Mouse (Mus musculus) gastrocnemius, adult 2 months (tissue): ENCODE measurements around the gene Slc35b2. TPM values are rescaled to one million over a fixed set of nuclear protein-coding genes. Genes with fewer than 3 reads are reported as not detected.
A peak's percentile ranks its signal among the peaks of the same experiment; 100 is the strongest.

ENCODE experiments used
- DNase-seq: peaks from one replicate; pipeline ENCODE4 v3.0.0; 2022
- H3K27ac ChIP-seq: fragments of 200-600 bp; 2 replicates; pipeline ENCODE4 v1.8.1; 2022; ENCODE audit warnings: mild to moderate bottlenecking
- H3K4me3 ChIP-seq: fragments of 200-600 bp; 2 replicates; pipeline ENCODE4 v1.8.1; 2022; ENCODE audit warnings: mild to moderate bottlenecking, moderate library complexity
- CTCF ChIP-seq: fragments of 200-600 bp; IDR thresholded peaks from 2 replicates; pipeline ENCODE4 v1.8.1; 2022; ENCODE audit warnings: antibody characterized with exemption, mild to moderate bottlenecking, moderate library complexity
- intact Hi-C: fragments of 180-260 bp; cut with DNase I; formaldehyde crosslinking; loops from one replicate; pipeline ENCODE4 v1.15.1; 2025
- total RNA-seq, 2 experiments: library from RNA; stranded (reverse); gene quantifications; 2 replicates each; pipeline ENCODE4 v1.2.3; 2021

The Slc35b2 gene
- total RNA-seq, 2 experiments from 2014 or later, result 16.0 to 17.3 TPM

DNA sequence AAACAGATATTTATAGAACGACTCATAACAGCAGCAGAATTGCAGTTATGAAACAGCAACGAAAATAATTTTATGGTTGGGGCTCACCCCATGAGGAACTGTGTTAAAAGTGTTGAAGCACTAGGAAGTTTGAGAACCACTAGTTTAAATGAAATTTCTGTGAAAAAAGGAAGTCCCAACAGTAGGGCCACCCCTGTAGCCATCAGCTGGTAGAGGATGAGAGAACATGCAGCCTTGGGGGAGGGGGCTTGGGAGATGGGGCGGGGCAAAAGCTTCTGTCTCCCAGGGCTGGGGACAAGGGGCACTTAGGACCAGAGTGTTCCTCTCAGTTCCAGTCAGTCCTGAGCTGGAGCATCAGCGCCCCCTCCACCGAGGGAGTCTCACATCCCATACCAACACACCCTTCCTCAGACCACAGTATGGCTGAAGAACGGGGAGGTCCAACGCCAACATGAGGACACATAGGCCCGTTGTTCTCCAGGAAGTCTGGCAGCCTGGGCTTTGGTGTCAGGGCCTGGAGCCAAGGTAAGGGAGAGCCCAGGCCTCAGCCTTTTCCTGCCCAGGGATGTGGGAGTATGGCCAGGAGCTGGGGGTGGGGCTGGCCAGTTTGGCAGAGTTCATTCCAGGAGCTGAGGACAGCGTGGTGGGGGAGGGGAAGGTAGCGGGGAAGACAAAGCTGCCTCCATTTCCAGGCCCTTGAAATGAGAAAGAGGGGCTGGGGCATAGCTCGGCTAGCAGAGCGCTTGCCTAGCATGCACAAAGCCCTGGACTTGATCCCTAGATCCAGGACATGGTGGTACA lies 20.6 kb downstream of the Slc35b2 start:
- TF ChIP-seq CTCF, result no peak
- Histone ChIP-seq H3K4me3 (peak overlapping the region; percentile 54), H3K27ac (peak overlapping the region; percentile 95)
- DNase-seq, result peak; percentile 94
- intact Hi-C loops, result loop anchor here (10.0 kb wide), 1 partner anchor 571 kb away; the partner anchor contains the start of gene Mad2l1bp

DNA sequence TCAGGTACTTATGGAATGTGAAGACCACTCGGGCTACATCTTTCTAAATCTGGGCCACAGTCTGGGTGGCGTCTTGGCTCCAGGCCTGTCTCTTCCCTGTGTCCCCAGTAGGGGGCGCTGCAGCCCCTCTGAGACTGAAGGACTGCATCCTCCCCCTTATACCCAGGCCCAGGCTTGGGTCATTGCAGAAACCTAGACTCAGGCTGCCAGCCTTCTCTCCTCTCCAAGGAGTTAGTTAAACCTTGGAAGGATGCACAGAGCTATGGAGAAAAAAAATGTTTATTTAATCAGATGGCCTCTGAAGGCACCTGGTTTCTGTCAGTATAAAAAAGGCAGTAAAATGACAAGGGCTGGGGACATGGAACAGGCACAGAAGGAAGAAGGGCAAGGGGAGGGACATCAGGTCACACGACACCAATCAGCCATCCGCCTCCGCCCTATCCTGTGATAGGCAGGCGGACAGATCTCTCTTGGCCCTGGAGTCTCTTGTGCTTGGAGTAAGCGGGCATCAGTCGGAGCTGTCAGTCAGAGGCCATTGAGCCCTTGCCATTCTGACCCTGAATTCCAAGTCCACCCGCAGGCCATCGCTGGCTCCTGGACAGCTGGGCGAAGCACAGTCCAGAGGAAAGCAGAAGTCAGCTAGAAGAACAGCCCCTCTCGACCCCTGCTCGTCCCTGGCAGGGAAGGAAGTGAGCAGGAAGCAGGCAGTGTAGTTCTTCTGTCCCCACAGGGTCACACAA lies 21.4 kb downstream of the Slc35b2 start:
- intact Hi-C loops, result loop anchor here (1.0 to 10.0 kb wide), 2 partner anchors 42 to 570 kb away; partner anchors contain the start of gene Mad2l1bp
- H3K4me3 ChIP-seq, result peak overlapping the region; percentile 54
- peak; percentile 89 for DNase-seq
- TF ChIP-seq CTCF, result no peak; the same call in 1 of the 2 replicates
- H3K27ac ChIP-seq, result peak overlapping the region; percentile 95

DNA sequence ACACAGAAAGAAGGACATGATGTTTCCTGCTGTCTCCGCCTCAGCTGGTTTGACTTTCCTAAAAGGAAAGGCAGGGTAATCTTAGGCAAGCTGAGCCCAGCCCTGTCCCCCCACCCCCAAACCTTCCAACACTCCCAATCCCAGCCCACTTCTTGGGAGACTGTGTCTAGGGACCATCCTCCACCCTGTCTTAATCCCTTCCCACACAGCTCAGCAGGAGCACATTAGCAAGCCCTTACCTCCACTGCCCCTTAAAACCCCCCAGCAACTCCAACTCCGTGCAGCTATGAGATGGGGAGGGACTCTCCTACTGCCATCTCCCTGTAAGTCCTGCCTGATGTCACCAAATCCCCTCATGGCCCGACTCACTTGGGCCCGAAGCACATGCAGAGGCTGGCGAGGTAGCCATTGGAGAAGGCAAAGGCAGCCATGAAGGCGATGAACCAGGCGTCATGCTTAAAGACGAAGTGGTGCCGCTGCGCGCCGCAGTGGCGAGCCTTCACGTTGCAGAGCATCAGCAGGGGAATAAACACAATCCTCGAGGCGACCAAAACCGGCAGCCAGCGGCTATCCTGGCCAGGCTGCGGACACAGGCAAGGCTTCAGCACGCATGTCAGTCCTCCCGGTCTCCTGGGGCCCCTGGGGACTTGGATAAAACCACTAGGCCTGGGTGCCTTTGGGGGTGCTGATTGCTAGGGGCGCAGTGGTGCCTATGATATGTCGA lies 22.2 kb downstream of the Slc35b2 start:
- Histone ChIP-seq H3K27ac (peak overlapping the region; percentile 95), H3K4me3 (peak overlapping the region; percentile 54)
- intact Hi-C loops, result loop anchor here (1.0 to 10.0 kb wide), 2 partner anchors 41 to 569 kb away; partner anchors contain the start of gene Mad2l1bp
- no peak for DNase-seq
- TF ChIP-seq CTCF, result no peak

- TF ChIP-seq CTCF, result peak; percentile 47
- intact Hi-C loops, result loop anchor here (10.0 kb wide), 1 partner anchor 568 kb away; the partner anchor contains the start of gene Mad2l1bp
- Histone ChIP-seq H3K4me3 (no peak overlapping the region), H3K27ac (peak overlapping the region; percentile 95)
- no peak for DNase-seq
Measured at GRCm38 (mm10) chr17:45586449-45586837, 22.8 kb downstream of the Slc35b2 start.

DNA sequence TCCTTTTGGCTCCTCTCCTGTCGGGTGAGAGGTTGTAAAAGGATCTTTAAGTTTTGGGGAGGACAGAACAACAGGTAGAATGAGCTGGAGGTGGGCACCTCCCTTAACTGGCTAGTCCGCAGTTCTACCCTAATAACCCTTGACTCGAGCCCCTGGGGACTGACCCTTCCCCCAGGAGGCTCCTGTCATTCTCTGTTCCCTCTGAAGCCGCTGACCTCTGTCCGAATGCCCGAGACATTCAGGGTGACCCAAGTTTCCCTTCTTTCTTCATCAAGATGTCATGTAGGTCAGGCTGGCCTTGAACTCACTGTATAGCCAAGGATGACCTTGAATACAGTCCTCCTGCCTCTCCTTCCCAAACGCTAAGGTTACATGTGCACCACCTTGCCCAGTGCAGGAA lies 24.7 kb downstream of the Slc35b2 start:
- no peak for TF ChIP-seq CTCF
- Histone ChIP-seq H3K4me3 (no peak overlapping the region), H3K27ac (no peak overlapping the region)
- intact Hi-C loops, result loop anchor here (10.0 kb wide), 1 partner anchor 566 kb away; the partner anchor contains the start of gene Mad2l1bp
- DNase-seq, result no peak

DNA sequence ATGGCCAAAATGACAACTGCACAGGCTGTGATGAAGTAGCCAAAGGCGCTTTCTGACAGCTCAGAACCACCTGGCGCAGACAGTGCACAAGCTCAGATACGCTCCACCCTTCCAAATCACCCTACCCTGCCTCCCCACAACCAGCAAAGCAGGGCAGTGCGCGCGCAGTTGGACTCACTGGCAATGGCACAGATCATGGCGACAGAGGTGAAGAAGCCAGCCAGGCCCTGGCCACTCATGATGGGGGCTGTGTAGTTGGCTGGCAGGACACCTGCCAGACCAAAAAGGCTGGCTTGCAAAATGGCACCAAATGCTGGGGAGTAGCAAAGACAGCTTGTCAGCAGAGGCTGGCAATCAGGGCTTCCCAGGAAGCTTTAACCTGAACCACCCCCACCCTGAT lies 25.6 kb downstream of the Slc35b2 start:
- H3K27ac ChIP-seq, result no peak overlapping the region
- intact Hi-C loops, result loop anchor here (10.0 kb wide), 1 partner anchor 566 kb away; the partner anchor contains the start of gene Mad2l1bp

DNA sequence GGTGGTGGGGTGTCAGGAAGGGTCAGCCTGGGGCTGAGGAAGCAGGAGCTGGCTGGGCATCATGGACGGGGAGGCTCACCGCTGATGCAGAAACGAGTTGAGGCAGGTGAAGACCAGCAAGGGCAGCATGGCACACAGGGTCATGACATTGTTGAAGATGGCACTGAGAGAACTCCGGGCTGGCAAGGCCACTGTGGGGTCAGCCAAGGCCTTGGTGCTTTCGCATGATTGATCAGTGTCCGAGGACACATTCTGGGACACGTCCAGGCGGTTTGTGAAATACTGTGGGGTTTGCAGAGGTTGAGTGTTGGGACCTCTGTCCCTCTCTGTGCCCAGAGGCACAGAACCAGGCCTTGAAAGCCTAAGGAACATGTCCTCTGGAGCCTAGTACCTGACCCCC lies 26.2 kb downstream of the Slc35b2 start:
- DNase-seq, result no peak
- Histone ChIP-seq H3K27ac (peak overlapping the region; percentile 94; the same call in 1 of the 2 replicates), H3K4me3 (no peak overlapping the region)
- intact Hi-C loops, result loop anchor here (10.0 kb wide), 2 partner anchors 445 to 565 kb away; partner anchors contain the start of genes Mad2l1bp and Vegfa
- no peak for TF ChIP-seq CTCF

More for the DNA sequence above, 25.6 kb downstream of the Slc35b2 start:
- H3K4me3 ChIP-seq, result no peak overlapping the region
- DNase-seq, result no peak
- TF ChIP-seq CTCF, result no peak

DNA sequence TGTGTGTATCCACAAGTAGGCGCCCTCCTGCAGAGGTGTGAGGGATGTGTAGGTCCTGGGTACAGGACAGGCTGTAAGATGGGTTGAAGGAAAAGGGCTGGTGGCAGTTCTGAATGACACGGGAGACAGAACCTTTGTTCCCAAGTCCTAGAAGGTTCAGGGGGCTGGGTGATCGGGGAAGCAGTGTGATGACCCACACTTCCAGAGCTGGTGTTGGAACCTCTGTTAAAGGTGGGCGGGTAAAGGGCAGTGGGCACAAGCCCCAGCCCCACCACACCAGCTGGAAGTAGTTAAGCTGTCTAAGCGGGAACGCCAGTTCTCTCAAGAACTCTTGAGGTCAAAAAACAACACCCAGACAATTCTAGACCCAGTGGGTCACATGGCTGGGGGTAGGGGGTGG lies 26.7 kb downstream of the Slc35b2 start:
- TF ChIP-seq CTCF, result no peak
- intact Hi-C loops, result loop anchor here (10.0 kb wide), 1 partner anchor 444 kb away; the partner anchor contains the start of gene Vegfa
- Histone ChIP-seq H3K27ac (peak overlapping the region; percentile 94), H3K4me3 (no peak overlapping the region)
- no peak for DNase-seq

DNA sequence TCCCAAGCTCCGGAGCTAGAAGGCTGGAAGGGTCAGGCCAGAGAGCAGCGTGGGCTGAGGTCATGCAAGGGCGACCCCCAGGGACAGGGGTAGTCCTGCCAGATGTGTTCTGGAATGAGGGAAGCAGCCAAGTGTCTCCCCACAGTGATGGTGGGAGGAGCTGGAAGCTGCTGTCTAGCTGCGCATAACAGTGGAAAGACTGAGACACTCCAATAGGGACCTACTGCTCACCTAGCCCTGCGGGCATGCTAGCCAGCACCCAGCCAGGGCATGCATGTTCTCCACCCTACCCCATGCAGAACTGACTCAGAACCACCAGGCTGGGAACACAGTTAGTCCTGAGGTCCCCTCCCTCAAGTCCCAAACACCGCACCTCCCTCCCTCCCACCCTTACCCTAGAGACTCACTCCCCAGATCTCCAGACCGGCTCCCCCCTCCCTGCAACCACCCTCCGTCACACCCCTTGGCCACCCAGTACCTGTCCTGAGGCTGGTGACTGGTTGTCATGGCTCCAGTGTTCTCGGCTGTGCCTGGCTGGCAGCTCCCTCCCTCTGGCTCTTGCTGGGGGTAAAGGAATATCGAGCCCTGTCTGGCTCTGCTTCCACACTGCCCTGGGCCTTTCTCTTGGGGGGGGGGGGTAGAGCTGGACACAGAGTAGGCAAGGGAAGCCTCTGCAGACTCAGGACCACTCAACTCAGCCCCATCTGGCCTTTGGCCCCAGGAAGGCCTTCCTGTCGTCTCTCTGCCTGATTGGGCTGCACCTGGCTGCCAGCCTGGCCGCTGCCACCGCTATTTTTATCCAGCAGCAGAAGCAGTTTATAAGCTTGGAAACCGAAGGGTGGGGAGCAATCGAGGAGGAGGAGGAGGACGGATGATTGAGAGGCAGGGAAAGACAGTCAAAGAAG lies 28.3 kb downstream of the Slc35b2 start:
- Histone ChIP-seq H3K27ac (peak overlapping the region; percentile 94), H3K4me3 (peak overlapping the region; percentile 89)
- TF ChIP-seq CTCF, result no peak
- intact Hi-C loops, result loop anchor here (10.0 kb wide), 1 partner anchor 443 kb away; the partner anchor contains the start of gene Vegfa
- peak; percentile 87 for DNase-seq

DNA sequence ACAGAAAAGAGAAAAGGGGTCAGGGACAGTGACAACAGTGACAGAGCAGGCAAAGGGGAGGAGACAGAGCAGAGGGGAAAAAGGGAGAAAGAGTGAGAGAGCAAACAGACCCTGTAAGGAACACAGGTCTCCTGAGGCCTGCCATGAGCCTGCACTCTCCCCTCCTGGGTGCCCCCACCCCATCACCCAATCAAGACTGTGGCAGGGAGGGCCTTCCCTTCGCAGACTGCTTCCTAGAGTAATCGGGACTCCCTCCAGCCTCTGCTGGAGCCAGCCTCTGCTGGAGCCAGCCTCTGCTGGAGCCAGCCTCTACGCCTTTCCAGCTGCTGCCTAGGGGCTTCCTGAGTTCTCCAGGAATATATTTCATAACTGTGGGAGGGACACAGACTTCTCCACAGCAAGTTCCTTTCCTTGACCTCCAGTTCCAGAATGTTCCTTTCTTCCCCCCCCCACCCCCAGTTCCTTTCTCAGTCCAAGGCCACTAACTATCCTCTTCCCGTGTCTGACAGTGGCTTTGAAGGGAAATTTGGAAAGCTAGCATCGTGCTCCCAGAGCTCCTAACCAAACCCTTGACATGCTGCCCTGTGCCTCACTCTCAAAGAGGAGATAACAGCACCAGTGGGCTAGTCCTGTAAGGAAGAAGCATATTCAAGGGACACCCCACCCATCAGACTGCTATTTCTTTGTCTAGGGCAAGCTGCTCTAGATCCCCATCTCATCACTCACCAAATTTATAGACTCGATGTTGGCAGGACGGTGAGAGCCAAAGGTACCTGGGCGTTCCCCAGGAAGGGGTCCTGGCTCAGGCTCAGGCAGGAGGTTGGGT lies 29.1 kb downstream of the Slc35b2 start:
- Histone ChIP-seq H3K27ac (peak overlapping the region; percentile 94), H3K4me3 (peak overlapping the region; percentile 89)
- intact Hi-C loops, result loop anchor here (10.0 kb wide), 1 partner anchor 442 kb away; the partner anchor contains the start of gene Vegfa
- peak; percentile 77 for DNase-seq
- no peak for TF ChIP-seq CTCF
